Mouse (Mus musculus): ENCODE measurements around the gene Utp20. TPM values are rescaled to one million over a fixed set of nuclear protein-coding genes. Genes with fewer than 3 reads are reported as not detected.
"Not testable (repeated sequence)": the region's sequence is repeated elsewhere in the genome, so short reads cannot be mapped to it uniquely, and the experiment has no call there.

Gene Utp20
- 10 to 100 TPM; 18.2 to 18.5 TPM for total RNA-seq (2021)
- long read RNA-seq, experiment 1, partial matches to known transcripts, result 0 of 2 reads
- long read RNA-seq, experiment 1, other reads (novel, unspliced or antisense), result 2 of 2 reads
- long read RNA-seq, experiment 2, partial matches to known transcripts, result 2 of 2 reads
- long read RNA-seq, experiment 2, other reads (novel, unspliced or antisense), result 0 of 2 reads

DNA sequence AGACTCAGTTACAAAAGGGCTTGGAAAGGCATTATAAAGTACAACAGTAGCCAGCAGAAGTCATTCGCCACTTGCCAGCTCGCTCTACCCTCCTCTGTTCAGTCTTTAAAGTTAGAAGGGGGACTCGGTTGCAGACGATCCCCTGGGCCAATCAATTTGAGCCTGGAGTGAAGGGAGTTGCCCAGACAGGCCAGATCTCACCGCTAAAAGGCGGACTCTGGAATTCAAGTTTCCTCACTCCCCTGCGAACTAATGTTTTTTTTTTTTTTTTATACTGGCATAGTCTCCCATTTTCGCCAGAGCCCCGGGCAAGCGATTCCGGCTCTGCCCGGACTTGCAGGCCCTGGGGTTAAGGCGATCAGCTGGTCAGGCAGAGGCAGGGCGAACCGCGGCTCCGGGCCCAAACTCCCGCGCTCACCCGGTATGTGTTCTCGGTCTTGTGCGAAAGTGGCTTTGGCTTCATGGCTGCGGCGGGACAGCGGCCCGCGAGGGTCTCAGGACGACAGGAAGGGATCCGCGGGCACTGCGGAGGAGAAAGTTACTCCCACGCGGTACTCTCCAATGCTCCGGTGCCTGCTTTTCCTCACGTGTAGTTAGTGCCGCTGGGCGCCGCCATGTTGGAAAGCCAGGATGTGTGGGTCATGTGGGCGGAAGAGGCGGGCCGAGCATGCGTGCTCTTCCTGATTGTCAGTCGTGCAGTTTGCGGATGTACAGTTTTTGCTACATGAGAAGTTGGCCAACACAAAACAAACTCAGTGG, at the start of gene Utp20:
Gene Utp20 (minus strand): TSS at position 617 of the 759 bp plus-strand sequence.
- DNase-seq (ENCODE audit: low spot score in 2 of 2), result peak; percentile 82 to 90

DNA sequence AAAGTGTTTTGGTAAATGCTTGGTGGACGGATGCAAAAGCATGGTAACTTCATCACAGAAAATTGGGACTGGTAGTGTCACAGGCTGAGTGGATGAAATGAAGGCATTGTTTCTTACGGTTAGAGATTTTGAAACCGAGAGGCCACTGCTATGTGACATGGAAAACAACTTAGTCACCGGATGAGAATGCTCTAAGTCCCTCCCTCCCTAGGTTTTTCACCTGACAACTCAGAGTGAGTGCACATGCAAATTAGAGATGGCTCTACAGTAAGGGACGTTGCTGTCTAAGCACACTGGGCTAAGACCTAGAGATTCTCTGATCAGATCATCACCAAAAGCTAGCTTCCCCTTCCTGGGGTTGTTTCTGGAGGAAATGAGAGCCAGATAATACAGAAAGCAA, 48.3 kb upstream of the Utp20 start:
- no peak for DNase-seq (ENCODE audit: low spot score in 2 of 2)

DNA sequence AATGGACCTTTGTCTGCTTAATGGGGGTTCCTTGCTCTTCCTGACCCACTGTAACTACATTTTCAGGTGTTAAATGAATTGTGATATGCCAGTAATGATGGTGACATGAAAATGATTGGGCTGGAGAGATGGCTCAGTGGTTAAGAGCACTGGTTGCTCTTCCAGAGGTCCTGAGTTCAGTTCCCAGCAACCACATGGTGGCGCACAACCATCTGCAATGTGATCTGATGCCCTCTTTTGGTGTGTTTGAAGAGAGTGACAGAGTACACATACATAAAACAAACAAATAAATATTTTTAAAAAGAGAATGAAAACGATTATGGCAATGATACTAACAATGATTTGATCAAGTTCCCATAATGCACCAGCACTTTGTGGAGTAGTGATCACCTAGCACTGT, 39.4 kb upstream of the Utp20 start:
- DNase-seq (ENCODE audit: low spot score in 2 of 2), result no peak

DNA sequence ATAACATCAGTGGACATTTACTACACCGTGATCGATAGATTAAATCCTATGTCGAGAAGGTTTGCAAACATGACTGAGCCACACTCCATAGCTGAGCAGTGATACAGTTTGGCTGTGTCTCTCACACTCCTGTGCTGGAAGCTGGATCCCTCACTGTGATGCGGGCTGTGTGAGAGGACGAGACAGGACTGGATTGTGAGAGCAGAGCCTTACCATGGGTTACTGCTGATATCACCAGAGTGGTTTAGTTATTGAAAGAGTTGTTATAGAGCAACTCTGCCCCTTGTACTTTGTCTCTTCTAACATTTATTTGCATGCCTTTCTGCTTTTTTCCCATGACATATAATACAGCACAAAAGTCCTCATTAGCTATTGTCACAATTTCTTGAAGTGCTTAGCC, 35.7 kb upstream of the Utp20 start:
- no peak for DNase-seq (ENCODE audit: low spot score in 2 of 2)

DNA sequence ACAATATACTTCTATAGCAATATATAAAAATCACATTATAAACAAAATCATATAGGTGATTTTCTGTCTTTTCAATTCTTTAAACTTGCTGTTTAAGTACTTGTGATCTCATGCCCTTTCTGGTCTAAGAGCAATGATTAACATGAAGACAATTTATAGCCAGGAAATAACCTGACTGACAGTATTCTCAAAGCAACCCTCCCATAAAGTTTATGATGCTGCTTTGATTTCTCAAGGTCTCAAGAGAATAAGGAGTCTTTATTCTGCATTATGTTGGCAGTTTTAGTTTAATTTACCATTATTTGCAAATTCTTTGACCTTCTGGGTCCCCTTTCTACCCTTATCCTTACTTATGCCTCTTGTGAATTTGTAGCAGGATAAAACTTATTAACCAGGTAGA, 34.8 kb upstream of the Utp20 start:
- DNase-seq (ENCODE audit: low spot score in 2 of 2), result no peak

DNA sequence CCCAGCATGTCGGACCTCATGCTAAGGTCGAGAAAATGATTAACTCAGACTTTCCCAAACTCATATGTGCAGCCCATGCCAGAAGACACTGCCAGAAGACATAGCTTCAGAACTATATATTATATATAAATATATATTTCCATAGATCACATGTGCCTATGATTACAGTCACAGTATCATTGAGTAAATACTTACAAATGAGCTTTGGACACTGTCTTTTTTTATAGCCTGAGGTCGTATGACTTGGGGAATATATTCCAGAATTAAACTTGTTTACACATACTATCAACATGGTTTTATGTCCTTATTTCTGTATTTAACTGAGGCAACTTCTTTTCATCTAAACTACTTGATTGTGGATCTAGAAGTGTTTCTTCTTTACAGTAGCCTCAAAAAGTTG, 34.3 kb upstream of the Utp20 start:
- no peak for DNase-seq (ENCODE audit: low spot score in 2 of 2)

DNA sequence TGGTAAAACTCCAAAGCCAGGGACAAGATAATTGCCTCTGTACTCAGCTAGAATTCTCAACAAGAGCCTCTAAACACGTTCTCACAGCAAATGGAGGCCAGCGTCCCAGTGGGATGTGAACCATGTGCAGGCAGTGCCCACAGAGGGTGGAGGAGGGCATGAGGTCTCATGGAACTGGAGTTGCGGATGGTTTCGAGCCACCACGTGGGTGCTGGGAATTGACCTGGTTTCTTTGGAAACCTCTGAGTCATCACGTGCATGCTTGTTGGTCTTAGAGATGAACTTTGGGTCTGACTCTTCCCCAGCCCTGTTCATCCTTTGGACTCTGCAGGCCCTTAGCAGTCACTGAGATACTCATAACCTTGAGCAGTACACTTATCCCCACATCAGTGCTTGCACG, 26.7 kb upstream of the Utp20 start:
- no peak for DNase-seq (ENCODE audit: low spot score in 2 of 2)

DNA sequence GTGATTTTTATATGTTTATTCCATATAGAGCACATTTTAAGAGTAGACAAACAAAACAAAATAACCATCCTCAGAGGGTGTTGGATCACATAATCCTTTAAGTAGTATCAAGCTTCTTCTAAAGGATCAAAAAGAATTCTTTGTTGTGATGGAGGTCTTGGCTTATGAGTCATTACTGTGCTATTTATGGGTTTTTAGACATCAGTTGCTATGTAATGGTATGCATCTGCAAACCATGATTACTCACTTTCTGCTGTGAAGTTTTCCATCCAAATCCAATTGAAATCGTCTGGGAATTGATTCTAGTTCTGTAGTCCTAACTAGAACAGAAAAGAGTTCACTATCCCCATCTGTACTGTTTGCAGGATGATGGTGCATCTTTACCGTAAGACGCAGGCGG, 23.4 kb upstream of the Utp20 start:
- DNase-seq (ENCODE audit: low spot score in 2 of 2), result no peak

DNA sequence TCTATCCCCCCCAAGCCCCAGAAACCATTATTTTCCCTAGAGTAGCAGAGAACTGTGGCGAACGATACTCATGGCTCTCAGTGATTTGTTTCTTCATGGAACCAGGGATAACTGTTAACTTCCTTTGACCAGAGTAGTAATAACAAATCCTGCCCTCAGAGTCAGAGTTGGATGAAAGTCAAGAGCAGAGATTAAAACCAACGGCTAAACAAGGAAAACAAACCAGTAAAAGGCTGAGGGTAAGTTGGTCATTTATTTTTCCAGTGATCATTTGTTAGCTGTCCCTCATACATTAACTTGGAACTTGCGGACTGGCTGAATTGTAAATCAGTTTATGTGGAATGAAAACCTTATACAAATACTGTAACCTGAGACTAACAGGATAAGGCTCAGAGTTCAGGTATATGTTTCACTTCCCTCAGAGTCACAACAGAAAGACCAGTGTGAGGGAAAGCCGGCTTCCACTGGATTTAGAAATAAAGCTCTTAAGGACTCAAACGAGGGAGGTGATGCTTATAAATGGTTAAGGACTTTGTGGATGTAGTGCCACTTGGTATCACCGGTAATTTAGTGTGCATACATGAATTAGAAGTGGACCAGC, 22.4 kb upstream of the Utp20 start:
- DNase-seq (ENCODE audit: low spot score in 2 of 2), result no peak

DNA sequence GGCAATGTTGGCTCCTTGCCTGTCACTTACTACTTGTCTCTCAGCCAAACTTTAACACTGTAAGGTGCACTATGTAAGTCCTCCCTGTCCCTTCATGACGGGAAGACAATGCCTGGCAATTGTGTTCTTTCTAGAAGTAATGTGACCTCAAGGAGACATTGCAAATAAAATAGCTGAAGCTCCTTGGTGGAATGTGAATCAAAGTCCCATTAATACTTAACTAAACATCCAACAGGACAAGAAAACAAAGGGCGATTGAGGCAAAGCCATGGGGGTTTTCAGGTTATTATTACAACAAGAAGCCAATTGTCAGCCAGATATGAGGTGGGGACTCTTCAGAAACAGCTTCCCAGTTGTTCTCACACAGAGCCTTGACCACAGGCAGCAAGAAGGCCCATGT, 7.6 kb upstream of the Utp20 start:
- DNase-seq (ENCODE audit: low spot score in 2 of 2), result no peak

DNA sequence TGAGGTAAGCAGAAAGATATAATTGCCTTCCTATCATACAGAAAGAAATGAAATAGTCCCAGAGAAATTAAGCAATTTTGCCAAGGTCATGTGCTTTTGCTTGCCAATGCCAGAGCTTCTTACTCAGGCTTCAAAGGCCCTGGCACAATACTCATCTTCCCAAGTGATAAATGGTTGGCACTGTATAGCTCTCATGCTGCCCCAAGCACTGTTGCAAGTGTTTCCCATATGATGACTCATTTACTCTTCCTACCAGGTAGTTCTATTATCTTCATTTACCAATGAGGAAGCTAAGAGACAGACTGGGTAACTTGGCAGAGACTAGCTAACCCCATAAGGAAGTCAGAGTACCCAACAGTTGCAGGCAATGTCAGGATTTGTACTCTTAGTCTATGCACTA, 1.8 kb upstream of the Utp20 start:
- no peak for DNase-seq (ENCODE audit: low spot score in 2 of 2)

DNA sequence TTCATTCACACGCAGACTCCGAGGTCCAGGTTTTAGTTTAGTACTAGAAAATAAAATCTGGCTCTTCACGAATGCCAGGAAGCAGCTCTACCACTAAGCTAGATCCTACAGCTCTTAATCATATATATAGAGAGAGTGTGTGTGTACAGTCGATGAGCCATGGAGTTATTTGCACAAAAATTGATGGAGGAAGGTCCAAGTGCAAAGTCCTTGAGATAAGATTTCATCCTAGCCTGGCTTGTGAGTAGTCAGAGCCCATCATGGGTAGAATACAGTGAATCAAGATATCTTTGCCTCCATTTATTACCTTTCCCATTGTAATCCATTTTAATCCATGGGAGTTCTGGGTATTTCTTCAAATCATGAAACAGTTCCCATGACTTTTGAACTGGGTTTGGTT, 992 bp upstream of the Utp20 start:
- DNase-seq (ENCODE audit: low spot score in 2 of 2), result no peak

DNA sequence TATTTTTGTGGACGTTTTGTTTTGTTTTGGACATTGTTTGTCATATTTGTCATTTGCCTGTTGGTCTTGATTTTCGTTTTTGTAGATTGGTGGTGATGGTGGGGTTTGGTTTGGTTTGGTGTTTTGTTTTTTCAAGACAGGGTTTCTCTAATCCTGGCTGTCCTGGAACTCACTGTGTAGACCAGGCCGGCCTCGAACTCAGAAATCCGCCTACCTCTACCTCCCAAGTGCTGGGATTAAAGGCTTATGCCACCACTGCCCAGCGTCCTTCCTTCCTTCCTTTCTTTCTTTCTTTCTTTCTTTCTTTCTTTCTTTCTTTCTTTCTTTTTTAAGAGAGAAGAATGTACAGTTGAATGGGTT, 323 bp upstream of the Utp20 start:
- not testable (repeated sequence) for DNase-seq (ENCODE audit: low spot score in 2 of 2)

DNA sequence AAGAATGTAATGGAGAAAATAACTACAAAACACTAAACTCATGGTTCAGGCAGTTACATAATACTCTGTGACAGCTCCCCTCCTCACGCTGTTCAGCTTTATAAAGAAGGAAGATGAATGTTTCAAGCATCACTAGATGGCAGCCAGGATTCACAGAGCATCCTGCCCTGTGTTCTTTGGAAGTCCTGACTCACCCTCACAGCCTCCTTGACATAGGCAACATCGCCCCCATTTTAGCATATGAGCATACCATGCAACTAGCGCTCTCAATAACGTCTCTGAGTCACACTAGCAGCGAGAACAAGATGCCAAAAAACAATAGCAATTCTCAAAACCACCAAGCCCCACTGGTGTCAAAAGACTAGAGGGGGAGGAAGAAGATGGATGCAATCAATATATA, 9.3 kb downstream of the Utp20 start:
- no peak for DNase-seq (ENCODE audit: low spot score in 2 of 2)

DNA sequence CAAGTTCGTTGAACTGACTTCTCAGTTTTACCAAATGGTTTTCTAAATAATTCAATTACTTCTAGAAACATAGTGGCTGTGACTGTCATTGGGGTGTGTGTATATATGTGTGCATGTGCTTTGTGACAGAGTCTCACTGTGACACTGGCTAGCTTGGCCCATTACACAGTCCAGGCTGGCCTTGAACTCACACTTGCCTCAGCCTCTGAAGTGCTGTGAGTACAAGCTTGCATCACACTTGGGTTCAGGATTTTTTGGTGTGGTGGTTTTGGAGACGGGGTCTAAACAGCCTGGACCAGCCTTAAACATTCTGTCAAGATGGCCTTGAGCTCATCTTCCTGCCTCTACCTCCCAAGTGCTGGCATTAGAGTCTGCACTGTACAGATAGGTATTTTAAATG, 11.3 kb downstream of the Utp20 start:
- DNase-seq (ENCODE audit: low spot score in 2 of 2), result no peak

DNA sequence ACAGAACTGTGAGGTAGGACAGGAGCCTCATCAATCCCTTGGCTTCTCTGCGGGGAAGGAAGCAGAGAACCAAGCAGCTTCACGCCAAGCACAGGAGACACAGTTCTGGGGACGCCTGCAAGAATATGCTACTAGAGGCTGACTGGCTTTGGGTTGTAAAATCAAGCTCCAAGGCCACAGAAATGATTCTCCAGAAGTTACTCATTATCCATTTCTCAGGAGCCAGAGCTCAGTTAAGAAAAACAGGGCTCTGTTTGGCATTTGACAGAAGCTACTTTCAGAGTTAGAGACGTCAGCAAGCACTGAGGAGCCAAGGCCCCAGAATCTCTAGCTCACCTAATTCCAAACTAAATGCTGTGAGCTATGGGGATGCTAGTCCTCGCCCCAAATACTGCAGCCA, 14.9 kb downstream of the Utp20 start:
- no peak for DNase-seq (ENCODE audit: low spot score in 2 of 2)

DNA sequence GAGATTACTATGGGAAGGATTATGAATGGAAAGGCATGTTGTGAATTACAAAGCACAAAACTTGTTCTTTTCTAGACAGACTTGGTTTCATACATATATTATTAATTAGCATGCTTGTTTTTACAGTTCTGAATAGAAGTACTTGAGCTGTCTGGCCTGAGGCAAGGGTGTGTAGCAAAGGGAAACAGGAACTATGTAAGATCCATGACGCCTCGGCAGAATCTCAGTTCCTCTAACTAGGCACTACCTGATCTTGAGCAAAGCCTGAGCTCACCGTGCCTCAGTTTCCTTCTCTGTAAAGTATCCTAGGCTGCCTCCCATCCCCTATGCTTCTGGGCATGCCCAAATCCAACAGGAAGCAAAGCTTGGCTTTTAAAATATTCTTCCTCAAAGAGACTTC, 24.4 kb downstream of the Utp20 start:
- no peak for DNase-seq (ENCODE audit: low spot score in 2 of 2)

DNA sequence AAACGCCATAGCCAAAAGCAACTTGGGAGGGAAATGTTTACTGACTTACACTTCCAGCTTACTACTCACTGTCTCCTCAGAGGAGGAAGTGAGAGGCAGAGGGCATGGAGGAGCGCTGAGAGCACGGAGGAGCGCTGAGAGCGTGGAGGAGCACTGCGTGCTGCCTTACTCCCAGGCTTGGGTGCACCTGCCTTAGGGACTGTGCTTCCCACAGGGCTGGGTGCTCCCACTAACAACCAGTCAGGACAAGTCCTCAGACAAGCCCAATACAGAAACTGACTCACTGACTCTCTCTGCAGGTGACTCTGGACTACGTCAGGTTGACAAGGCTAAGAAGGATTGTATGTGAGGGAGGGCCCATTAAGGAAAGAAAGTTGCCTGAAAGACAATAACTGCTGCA, 27.2 kb downstream of the Utp20 start:
- DNase-seq (ENCODE audit: low spot score in 2 of 2), result no peak

DNA sequence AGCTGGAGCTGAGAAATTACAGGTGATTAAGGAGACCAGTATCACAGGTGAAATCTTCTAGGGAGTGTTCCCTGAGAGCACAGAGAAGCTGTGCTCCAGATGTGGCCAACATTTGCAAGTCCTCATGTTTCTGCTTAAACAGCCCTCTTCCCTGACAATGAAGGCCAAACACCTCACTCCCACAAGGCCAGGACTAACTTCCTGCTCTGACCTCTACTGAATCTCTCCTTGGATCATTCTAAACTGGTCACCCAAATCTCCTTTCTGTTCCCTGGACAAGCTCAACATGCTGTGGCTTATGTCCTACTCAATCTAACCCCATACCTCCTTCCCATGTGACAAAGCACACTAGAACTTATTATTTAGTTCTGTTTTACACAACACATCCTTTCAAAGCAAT, 29.2 kb downstream of the Utp20 start:
- no peak for DNase-seq (ENCODE audit: low spot score in 2 of 2)

DNA sequence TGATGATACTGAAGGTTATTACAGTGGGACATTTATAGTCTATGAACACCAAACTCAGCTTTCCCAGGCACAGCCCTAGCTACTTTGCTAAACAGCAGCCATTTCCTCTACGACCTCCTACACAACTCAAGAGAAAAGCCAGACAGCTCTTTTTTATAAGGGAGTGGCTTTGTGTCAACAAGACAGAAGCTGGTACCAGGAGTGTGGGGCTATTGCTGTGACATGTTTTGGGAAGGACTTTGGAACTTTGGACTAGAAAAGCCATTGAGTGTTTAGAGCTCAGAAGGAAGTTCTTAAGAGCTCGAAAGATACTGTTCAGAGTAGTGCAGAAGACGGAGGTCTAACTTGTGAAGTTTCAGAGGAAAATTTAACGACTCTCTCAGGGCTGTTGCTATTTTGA, 29.7 kb downstream of the Utp20 start:
- DNase-seq (ENCODE audit: low spot score in 2 of 2), result no peak

DNA sequence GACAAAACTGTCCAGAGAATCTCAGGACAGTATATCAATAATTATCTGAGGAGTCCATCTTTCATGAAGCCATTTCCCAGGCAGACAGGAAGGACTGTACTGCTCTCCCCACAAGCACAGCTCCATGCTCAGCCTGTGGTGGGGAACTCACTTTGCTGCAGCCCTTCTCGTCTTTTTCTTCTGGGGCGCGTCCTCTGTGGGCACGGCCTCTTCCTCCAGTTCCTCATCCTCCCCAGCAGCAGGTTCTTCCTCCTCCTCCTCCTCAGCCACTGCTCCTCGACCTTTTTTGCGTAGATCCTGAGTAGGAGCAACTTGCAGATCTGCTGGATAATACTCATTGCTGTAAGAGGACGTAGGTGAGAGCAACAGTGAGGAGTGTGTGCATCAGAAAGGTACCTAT, 31.4 kb downstream of the Utp20 start:
- no peak for DNase-seq (ENCODE audit: low spot score in 2 of 2)

DNA sequence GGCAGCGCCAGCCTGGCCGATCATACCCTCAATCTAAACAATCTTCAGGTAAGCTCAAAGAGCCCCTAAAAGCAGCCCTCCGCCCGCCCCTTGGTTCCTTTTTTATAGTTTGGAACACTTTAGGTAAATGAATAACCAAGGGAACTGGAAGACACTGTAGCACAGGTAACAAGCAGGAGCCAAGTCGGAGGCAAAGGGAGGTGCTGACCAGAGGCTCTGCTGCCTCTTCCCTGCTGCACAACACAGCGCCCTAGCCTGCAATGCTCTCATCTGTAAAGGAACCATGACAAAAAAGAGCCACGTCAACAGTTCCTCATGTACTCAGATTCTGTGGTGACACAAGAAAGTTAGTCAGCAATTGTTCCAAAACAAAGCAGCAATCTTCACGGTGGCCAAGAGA, 32.0 kb downstream of the Utp20 start:
- DNase-seq (ENCODE audit: low spot score in 2 of 2), result no peak

DNA sequence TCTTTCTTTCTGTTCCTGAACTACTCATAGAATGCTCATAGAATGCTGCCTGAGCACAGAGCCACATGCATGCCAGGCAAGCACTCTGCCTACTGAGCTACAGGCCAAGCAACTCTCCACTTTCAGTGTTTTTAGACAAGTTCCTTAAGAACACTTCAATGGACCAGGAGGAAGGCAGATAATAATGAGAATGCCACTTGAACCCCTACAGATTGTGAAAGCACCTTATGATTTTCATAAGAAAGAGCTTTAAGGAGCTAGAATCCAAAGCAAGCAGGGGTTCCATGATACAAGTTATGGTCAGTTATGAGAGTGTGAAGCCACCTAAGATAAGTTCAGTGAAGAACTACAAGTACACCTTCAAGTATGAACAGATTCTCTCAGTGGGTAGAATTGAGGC, 32.9 kb downstream of the Utp20 start:
- no peak for DNase-seq (ENCODE audit: low spot score in 2 of 2)
